Mouse (Mus musculus) B cell, adult 67 days (primary cell): Measurements from ENCODE around the gene Acsl1. TPM values are rescaled to one million over a fixed set of nuclear protein-coding genes. Genes with fewer than 3 reads are reported as not detected.

ENCODE experiments used
- total RNA-seq, 2 experiments: library from RNA; stranded (reverse); gene quantifications; 4 replicates each; pipeline ENCODE4 v1.2.4; 2023

Acsl1 gene
- 10 to 100 TPM; 31.9 to 35.4 TPM for total RNA-seq

GRCm38 (mm10) chr8:46470792-46471781 lies at the start of gene Acsl1:
Gene Acsl1 (plus strand): TSS chr8:46471037.

GRCm38 (mm10) chr8:46551615-46552440 lies 81.0 kb downstream of the Acsl1 start, which contains the start of gene Cenpu:
Gene Cenpu (plus strand): TSS chr8:46552028.

Other genes with a start within 250 kb of the Acsl1 start
- gene Helt, start 176.4 kb upstream of the Acsl1 start, total RNA-seq, result not detected
- 10 to 100 TPM in 1 of 2 experiments, 1 to 10 TPM in 1; 6.7 to 15.2 TPM for gene Cenpu, start 81.0 kb downstream of the Acsl1 start, total RNA-seq
- 10 to 100 TPM; 28.7 to 32.4 TPM for gene Primpol, start 146.2 kb downstream of the Acsl1 start, total RNA-seq
- gene Casp3, start 146.3 kb downstream of the Acsl1 start, total RNA-seq, result 10 to 100 TPM; 11.9 to 20.9 TPM